Mouse (Mus musculus) granulocyte monocyte progenitor cell, adult 5-6 weeks (primary cell): ENCODE results near the gene Acsl5. TPM values are rescaled to one million over a fixed set of nuclear protein-coding genes. Genes with fewer than 3 reads are reported as not detected.
A peak's percentile ranks its signal among the peaks of the same experiment; 100 is the strongest.

Experiments
- ATAC-seq: replicated peaks from 2 replicates; pipeline ENCODE4 v1.8.0; 2016; ENCODE audit warnings: mild to moderate bottlenecking, moderate TSS enrichment, inconsistent platforms; ENCODE audit not compliant: poor library complexity, severe bottlenecking
- total RNA-seq, 2 experiments: library from RNA; stranded (forward) in 1 of 2; stranded (reverse) in 1 of 2; fragments of 200-712, 200-1000 nt in 1 of 2; fragments of >200 nt in 1 of 2; fragmentation: Nextera tagmentation in 1 of 2; gene quantifications; 2 replicates each; pipeline ENCODE4 v1.2.3; 2014 to 2017

Gene Acsl5
- total RNA-seq, 2 experiments from 2014 or later: 68.6 to 204 TPM

- no peak for ATAC-seq
These were observed 15.2 kb upstream of the Acsl5 start for GRCm38 (mm10) chr19:55236564-55236963.

- no peak for ATAC-seq
These were observed 11.8 kb upstream of the Acsl5 start for GRCm38 (mm10) chr19:55239766-55240426.

- ATAC-seq: no peak
These were observed 10.5 kb upstream of the Acsl5 start, which contains the start of gene Gucy2g for GRCm38 (mm10) chr19:55241186-55241645. Gene Gucy2g, minus strand, starts transcription at chr19:55241236.

- ATAC-seq: no peak
These were observed 6.9 kb upstream of the Acsl5 start for GRCm38 (mm10) chr19:55244791-55245231.

GRCm38 (mm10) chr19:55247563-55247962 is 4.2 kb upstream of the Acsl5 start:
- no peak for ATAC-seq

- ATAC-seq: no peak
These were observed 3.7 kb upstream of the Acsl5 start for GRCm38 (mm10) chr19:55247991-55248520.

- no peak for ATAC-seq
These were observed 1.3 kb upstream of the Acsl5 start for GRCm38 (mm10) chr19:55250451-55250850.

- ATAC-seq: peak; percentile 2
These were observed 1.5 kb downstream of the Acsl5 start for GRCm38 (mm10) chr19:55253239-55253569.

GRCm38 (mm10) chr19:55253570-55254441 is 2.1 kb downstream of the Acsl5 start:
- ATAC-seq: peak; percentile 67

GRCm38 (mm10) chr19:55254513-55255016 is 2.8 kb downstream of the Acsl5 start:
- peak; percentile 28; the same call in 1 of the 2 replicates for ATAC-seq

- no peak for ATAC-seq
These were observed 4.4 kb downstream of the Acsl5 start for GRCm38 (mm10) chr19:55256156-55256555.

- peak; percentile 40 for ATAC-seq
These were observed 6.1 kb downstream of the Acsl5 start for GRCm38 (mm10) chr19:55257656-55258375.

GRCm38 (mm10) chr19:55258514-55258913 is 6.8 kb downstream of the Acsl5 start:
- ATAC-seq: no peak

GRCm38 (mm10) chr19:55260389-55261184 is 8.8 kb downstream of the Acsl5 start:
- ATAC-seq: no peak

GRCm38 (mm10) chr19:55265269-55265668 is 13.5 kb downstream of the Acsl5 start:
- peak; percentile 87 for ATAC-seq

- ATAC-seq: no peak
These were observed 15.0 kb downstream of the Acsl5 start for GRCm38 (mm10) chr19:55266786-55267185.

GRCm38 (mm10) chr19:55268150-55268549 is 16.4 kb downstream of the Acsl5 start:
- no peak for ATAC-seq

GRCm38 (mm10) chr19:55269051-55269450 is 17.3 kb downstream of the Acsl5 start:
- no peak for ATAC-seq

- ATAC-seq: no peak
These were observed 19.7 kb downstream of the Acsl5 start for GRCm38 (mm10) chr19:55271448-55271847.
